ENCODE assay signal across 7 mouse cellular contexts in the genomic region with DNA sequence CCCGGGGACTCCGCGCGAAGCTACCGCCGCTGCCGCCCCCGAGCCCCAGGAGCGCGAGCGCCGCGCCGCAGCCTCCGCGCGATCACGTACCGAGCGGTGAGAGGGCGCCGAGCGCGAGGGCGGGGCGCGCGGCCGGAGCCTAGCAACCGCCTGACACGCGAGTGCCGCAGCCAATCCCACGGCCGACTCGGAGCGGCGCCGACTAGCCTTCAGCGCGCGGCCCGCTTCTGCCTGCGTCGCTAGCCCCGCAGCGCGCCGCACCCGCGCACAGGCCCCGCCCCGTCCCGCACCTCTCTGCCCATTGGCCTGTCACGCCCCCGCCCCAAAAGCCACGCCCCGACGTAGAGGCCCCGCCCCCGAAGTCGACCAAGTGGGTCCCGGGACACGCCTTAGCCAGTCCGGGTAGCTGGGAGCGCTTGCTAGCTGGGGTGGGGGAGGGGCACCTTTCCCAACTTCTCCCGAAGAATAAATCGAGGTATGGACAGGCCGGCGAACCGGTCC. TPM values are rescaled to one million over a fixed set of nuclear protein-coding genes. Genes with fewer than 3 reads are reported as not detected.
DNase-seq lines count a peak whose midpoint lies in the region; ATAC-seq lines count a peak whose summit lies in the region.

Gene Dag1, minus strand, starts transcription at position 269 of the 501 bp plus-strand sequence.

- peak within 1 kb of the TSS; percentile 95 for H3K4me3 ChIP-seq in intestine, embryonic 15.5 days (replicated peaks)
- H3K4me3 ChIP-seq in midbrain, embryonic 10.5 days, result peak within 1 kb of the TSS; percentile 93

- peak within 1 kb of the TSS; percentile 93 for H3K27ac ChIP-seq in intestine, embryonic 15.5 days
- peak within 1 kb of the TSS; percentile 97 for H3K27ac ChIP-seq in midbrain, embryonic 10.5 days (replicated peaks)

- H3K27me3 ChIP-seq in intestine, embryonic 15.5 days (replicated peaks), result no peaks in the 10 kb centered on the region
- H3K27me3 ChIP-seq in midbrain, embryonic 10.5 days (ENCODE audit: low read depth, poor library complexity, severe bottlenecking), result no peaks in the 10 kb centered on the region

- H3K4me2 ChIP-seq in intestine, embryonic 15.5 days (replicated peaks), result peak within 1 kb of the TSS; percentile 82

- peaks cover 25% of the 10 kb centered on the region for H3K4me1 ChIP-seq in intestine, embryonic 15.5 days (replicated peaks)
- peaks cover 40% of the 10 kb centered on the region for H3K4me1 ChIP-seq in midbrain, embryonic 10.5 days

- 0% methylated on average over 64 of the region's 71 CpGs for WGBS in intestine, embryonic 15.5 days
- 0% methylated on average over 70 of the region's 71 CpGs for WGBS in midbrain, embryonic 10.5 days

- peak within 1 kb of the TSS; percentile 84 for H3K9ac ChIP-seq in intestine, embryonic 15.5 days

- peak; percentile 99 for DNase-seq in adrenal gland, adult 18-20 months (ENCODE audit: low spot score in 2 of 2)
- DNase-seq in embryo, embryonic 11 days, result peak; percentile 99
- DNase-seq in gastrocnemius, postnatal 36 days, result peak; percentile 98 to 100
- peak; percentile 99 for DNase-seq in left cerebral cortex, postnatal 25 days (ENCODE audit: low spot score in 2 of 2)
- peak; percentile 100 for DNase-seq in midbrain, embryonic 10.5 days (ENCODE audit: low spot score)
- DNase-seq in right cerebral cortex, postnatal 4 days, result peak; percentile 98

- peak; percentile 97 for ATAC-seq in intestine, embryonic 15.5 days

- H3K36me3 ChIP-seq in intestine, embryonic 15.5 days, result no peaks in the 10 kb centered on the region
- peaks cover 5% of the 10 kb centered on the region; the same call in 1 of the 2 replicates for H3K36me3 ChIP-seq in midbrain, embryonic 10.5 days

- intact Hi-C loops in gastrocnemius, postnatal 36 days (cut with DNase I), result loop anchor here (5.0 kb wide), 1 partner anchor 46 kb away; no protein-coding TSS in a partner anchor
- intact Hi-C loops in left cerebral cortex, postnatal 25 days (cut with DNase I), result loop anchor here (5.0 kb wide), 1 partner anchor 56 kb away; no protein-coding TSS in a partner anchor

- no peaks in the 10 kb centered on the region for H3K9me3 ChIP-seq in intestine, embryonic 15.5 days
- no peaks in the 10 kb centered on the region for H3K9me3 ChIP-seq in midbrain, embryonic 10.5 days (replicated peaks)

RNA-seq across cellular contexts. Expression of gene Dag1, which starts in this region (rescaled TPM):
- total RNA-seq in adrenal gland, adult 18-20 months (2021), result 100 to 1,000 TPM; 136 to 137 TPM
- 100 to 1,000 TPM; 170 to 174 TPM for total RNA-seq in gastrocnemius, postnatal 36 days (2021)
- 72.9 and 75.1 TPM in 2 replicates for polyA plus RNA-seq in intestine, embryonic 15.5 days (2015; fragmentation: Nextera tagmentation; extraction: Ambion mirVana)
- total RNA-seq in left cerebral cortex, postnatal 25 days (2021), result 10 to 100 TPM; 94.7 to 97.9 TPM
- polyA plus RNA-seq in midbrain, embryonic 10.5 days (2016; fragmentation: Nextera tagmentation; extraction: Ambion mirVana), result 71.1 and 77.0 TPM in 2 replicates

Comparison
In these comparisons a context has a peak if more than half of its experiments do, and no peak if none do; other contexts are left out.
1. Peak in every context shown above with its lines: DNase-seq, ATAC-seq, H3K4me3 ChIP-seq and H3K27ac ChIP-seq.